Mouse (Mus musculus) bone marrow, adult 2 months (tissue): ENCODE measurements around the gene Med12l. TPM values are rescaled to one million over a fixed set of nuclear protein-coding genes. Genes with fewer than 3 reads are reported as not detected.

Experiments
- H3K27ac ChIP-seq: fragments of 200-500 bp; 2 replicates; pipeline ENCODE4 v1.5.1; 2012; ENCODE audit warnings: low read depth, mild to moderate bottlenecking, control low read depth, inconsistent platforms, low read length; ENCODE audit not compliant: control insufficient read depth, poor library complexity, insufficient read depth
- H3K4me1 ChIP-seq: fragments of 200-500 bp; 2 replicates; pipeline ENCODE4 v1.6.1; 2011; ENCODE audit warnings: low read length; ENCODE audit not compliant: control insufficient read depth, insufficient read depth
- H3K4me3 ChIP-seq: fragments of 200-500 bp; replicated peaks from 2 replicates; pipeline ENCODE3; 2011; ENCODE audit warnings: mild to moderate bottlenecking, low read depth, low read length, control low read depth; ENCODE audit not compliant: control insufficient read depth
- CTCF ChIP-seq: fragments of 200-500 bp; IDR thresholded peaks from 2 replicates; pipeline ENCODE4 v1.5.1; 2011; ENCODE audit warnings: low read length, control low read depth; ENCODE audit not compliant: control insufficient read depth, insufficient read depth
- POLR2A ChIP-seq: fragments of 200-500 bp; IDR thresholded peaks from 2 replicates; pipeline ENCODE4 v1.6.1; 2011; ENCODE audit warnings: low read depth, mild to moderate bottlenecking, control low read depth, low read length, borderline replicate concordance; ENCODE audit not compliant: control insufficient read depth
- WGBS: fragments of 180-500 bp; shearing (Covaris S2); methylation state at CpG from one replicate; pipeline ENCODE4 v1.1.7; 2018; 5-methylcytosine and 5-hydroxymethylcytosine counted together
- polyA plus RNA-seq: library from polyadenylated mRNA; stranded (reverse); fragments of >200 nt; gene quantifications from 2 replicates; pipeline ENCODE4 v1.2.4, GENCODE M21; 2011; ENCODE audit warnings: low replicate concordance; ENCODE audit not compliant: missing spikeins, insufficient read depth, insufficient read length

Med12l gene
- polyA plus RNA-seq, 1 experiment: 6.5 TPM

- TF ChIP-seq CTCF (no peak), POLR2A (no peak)
- 89% methylated on average over 1 of the region's 1 CpGs for whole genome bisulfite sequencing
Observed at GRCm38 (mm10) chr3:59361895-59362294, 356.3 kb downstream of the Med12l start.

More at GRCm38 (mm10) chr3:59361895-59362294, 356.3 kb downstream of the Med12l start:
- Histone ChIP-seq H3K4me3 (no peak overlapping the region), H3K4me1 (no peaks in the 10 kb centered on the region), H3K27ac (no peak overlapping the region)

Other genes with a start within 250 kb of the Med12l start
- not detected in 2 replicates for gene Mindy4b-ps, start 183.5 kb upstream of the Med12l start, polyA plus RNA-seq
- gene Clrn1, start 120.5 kb upstream of the Med12l start, polyA plus RNA-seq: not detected in 2 replicates
- gene Gpr171, start 96.0 kb downstream of the Med12l start, polyA plus RNA-seq: 2.6 and 5.0 TPM in 2 replicates
- 1.3 and 2.3 TPM in 2 replicates for gene P2ry14, start 147.8 kb downstream of the Med12l start, polyA plus RNA-seq
- gene Gpr87, start 189.3 kb downstream of the Med12l start, polyA plus RNA-seq: not detected in 2 replicates
- gene P2ry13, start 205.1 kb downstream of the Med12l start, polyA plus RNA-seq: 1.2 and 2.2 TPM in 2 replicates